Mouse (Mus musculus) intestine, postnatal 0 days (tissue): ENCODE measurements around the gene Fn3k. TPM values are rescaled to one million over a fixed set of nuclear protein-coding genes. Genes with fewer than 3 reads are reported as not detected.

ENCODE experiments used
- ATAC-seq: fragments of 200-750 bp; cut with Nextera tagmentation; 2 replicates; pipeline ENCODE4 v1.8.0; 2017; ENCODE audit warnings: mild to moderate bottlenecking, moderate TSS enrichment, moderate library complexity
- H3K27ac ChIP-seq: fragments of 300-500 bp; sonication (generic); 2 replicates; pipeline ENCODE4 v1.5.1; 2014; ENCODE audit warnings: mild to moderate bottlenecking, low read depth, low read length, moderate library complexity
- H3K27me3 ChIP-seq: fragments of 300-500 bp; sonication (generic); replicated peaks from 2 replicates; pipeline ENCODE4 v1.6.1; 2014; ENCODE audit warnings: low read length, mixed read lengths; ENCODE audit not compliant: control insufficient read depth, insufficient read depth
- H3K36me3 ChIP-seq: fragments of 300-500 bp; sonication (generic); 2 replicates; pipeline ENCODE4 v1.6.1; 2014; ENCODE audit warnings: mild to moderate bottlenecking, moderate library complexity; ENCODE audit not compliant: control insufficient read depth, insufficient read depth
- H3K4me1 ChIP-seq: fragments of 300-500 bp; sonication (generic); replicated peaks from 2 replicates; pipeline ENCODE4 v1.6.1; 2014; ENCODE audit warnings: antibody characterized with exemption, low read length, mixed read lengths; ENCODE audit not compliant: control insufficient read depth, insufficient read depth
- H3K4me2 ChIP-seq: fragments of 300-500 bp; sonication (generic); replicated peaks from 2 replicates; pipeline ENCODE4 v1.6.1; 2014; ENCODE audit warnings: low read depth, mild to moderate bottlenecking, moderate library complexity
- H3K4me3 ChIP-seq: fragments of 300-500 bp; sonication (generic); 2 replicates; pipeline ENCODE4 v1.5.1; 2014; ENCODE audit warnings: low read depth, low read length
- H3K9ac ChIP-seq: fragments of 300-500 bp; sonication (generic); 2 replicates; pipeline ENCODE4 v1.6.1; 2014; ENCODE audit warnings: mild to moderate bottlenecking, low read depth, low read length
- H3K9me3 ChIP-seq: fragments of 300-500 bp; sonication (generic); 2 replicates; pipeline ENCODE4 v1.6.1; 2016; ENCODE audit warnings: mixed run types; ENCODE audit not compliant: control insufficient read depth
- CTCF ChIP-seq: sonication (generic); IDR thresholded peaks from 2 replicates; pipeline ENCODE4 v1.5.1; 2016; ENCODE audit warnings: low read depth, mild to moderate bottlenecking, control low read depth, antibody characterized with exemption, moderate library complexity
- whole genome bisulfite sequencing: fragments of 180-500 bp; shearing (Covaris S2); extraction: QIAGEN DNeasy Blood & Tissue Kit; methylation state at CpG from one replicate; pipeline ENCODE4 v1.1.7; 2014; 5-methylcytosine and 5-hydroxymethylcytosine counted together
- polyA plus RNA-seq: library from polyadenylated mRNA; unstranded; fragments of >200 nt; fragmentation: Nextera tagmentation; extraction: Ambion mirVana; gene quantifications from 2 replicates; pipeline ENCODE4 v1.2.1, GENCODE M21; 2015

Fn3k gene
- polyA plus RNA-seq, 1 experiment from 2014 or later = 0.60 TPM

- no peaks in the 10 kb centered on the region for H3K9me3 ChIP-seq
- no peaks in the 10 kb centered on the region for H3K27me3 ChIP-seq
- 70% methylated on average over 3 of the region's 3 CpGs for WGBS
- no peaks in the 10 kb centered on the region for H3K36me3 ChIP-seq
- no peak for ATAC-seq
- no peak overlapping the region for H3K4me3 ChIP-seq
- H3K27ac ChIP-seq = no peak overlapping the region
- H3K4me2 ChIP-seq = no peak overlapping the region
- H3K4me1 ChIP-seq = no peaks in the 10 kb centered on the region
- no peak overlapping the region for H3K9ac ChIP-seq
- no peak for TF ChIP-seq CTCF
Measured at GRCm38 (mm10) chr11:121407366-121408155, 27.2 kb upstream of the Fn3k start.

GRCm38 (mm10) chr11:121414762-121415161 is 20.0 kb upstream of the Fn3k start:
- Histone ChIP-seq H3K4me3 (no peak overlapping the region), H3K9me3 (no peaks in the 10 kb centered on the region), H3K27ac (no peak overlapping the region), H3K4me2 (no peak overlapping the region), H3K36me3 (no peaks in the 10 kb centered on the region), H3K27me3 (no peaks in the 10 kb centered on the region), H3K4me1 (no peaks in the 10 kb centered on the region), H3K9ac (no peak overlapping the region)
- WGBS = 81% methylated on average over 5 of the region's 5 CpGs
- no peak for ATAC-seq
- no peak for TF ChIP-seq CTCF

GRCm38 (mm10) chr11:121415351-121415750 is 19.4 kb upstream of the Fn3k start:
- Histone ChIP-seq H3K36me3 (no peaks in the 10 kb centered on the region), H3K27me3 (no peaks in the 10 kb centered on the region), H3K27ac (no peak overlapping the region), H3K4me3 (no peak overlapping the region), H3K9ac (no peak overlapping the region), H3K4me2 (no peak overlapping the region), H3K9me3 (no peaks in the 10 kb centered on the region), H3K4me1 (no peaks in the 10 kb centered on the region)
- WGBS = 55% methylated on average over 5 of the region's 5 CpGs
- no peak for ATAC-seq
- no peak for TF ChIP-seq CTCF

GRCm38 (mm10) chr11:121417971-121418370 is 16.7 kb upstream of the Fn3k start:
- Histone ChIP-seq H3K9me3 (no peaks in the 10 kb centered on the region), H3K27me3 (no peaks in the 10 kb centered on the region), H3K36me3 (no peaks in the 10 kb centered on the region), H3K9ac (no peak overlapping the region), H3K4me3 (no peak overlapping the region), H3K4me2 (no peak overlapping the region), H3K27ac (no peak overlapping the region), H3K4me1 (no peaks in the 10 kb centered on the region; the same call in 1 of the 2 replicates)
- TF ChIP-seq CTCF = no peak
- WGBS = 84% methylated on average over 5 of the region's 5 CpGs
- no peak for ATAC-seq

GRCm38 (mm10) chr11:121418932-121419331 is 15.8 kb upstream of the Fn3k start:
- no peaks in the 10 kb centered on the region for H3K9me3 ChIP-seq
- no peak overlapping the region for H3K4me2 ChIP-seq
- 46% methylated on average over 2 of the region's 2 CpGs for WGBS
- no peak overlapping the region for H3K9ac ChIP-seq
- H3K4me1 ChIP-seq = no peaks in the 10 kb centered on the region; the same call in 1 of the 2 replicates
- no peak for TF ChIP-seq CTCF
- no peaks in the 10 kb centered on the region for H3K27me3 ChIP-seq
- H3K27ac ChIP-seq = no peak overlapping the region
- no peak for ATAC-seq
- H3K4me3 ChIP-seq = no peak overlapping the region
- H3K36me3 ChIP-seq = no peaks in the 10 kb centered on the region

- TF ChIP-seq CTCF = no peak
- no peak overlapping the region for H3K9ac ChIP-seq
- no peak for ATAC-seq
Measured at GRCm38 (mm10) chr11:121420379-121420778, 14.3 kb upstream of the Fn3k start.

More at GRCm38 (mm10) chr11:121420379-121420778, 14.3 kb upstream of the Fn3k start:
- no peaks in the 10 kb centered on the region; the same call in 1 of the 2 replicates for H3K4me1 ChIP-seq
- no peak overlapping the region for H3K27ac ChIP-seq
- H3K36me3 ChIP-seq = no peaks in the 10 kb centered on the region
- H3K4me2 ChIP-seq = no peak overlapping the region; the same call in 1 of the 2 replicates
- H3K9me3 ChIP-seq = no peaks in the 10 kb centered on the region
- H3K4me3 ChIP-seq = no peak overlapping the region
- 60% methylated on average over 5 of the region's 5 CpGs for whole genome bisulfite sequencing
- no peaks in the 10 kb centered on the region for H3K27me3 ChIP-seq
